Mouse (Mus musculus) neural tube, embryonic 15.5 days (tissue): ENCODE measurements at regions not wholly inside any gene's neighbourhood (a gene's known extent, or its start where the extent isn't known, plus 50 kb on each side); places are given as distances from the start of the nearest gene placed in this dataset.

ENCODE experiments used
- ATAC-seq: fragments of 200-750 bp; cut with Nextera tagmentation; 2 replicates; pipeline ENCODE4 v1.8.0; 2017; ENCODE audit warnings: mild to moderate bottlenecking, moderate TSS enrichment, moderate library complexity; ENCODE audit not compliant: low FRiP score
- H3K27ac ChIP-seq: fragments of 300-500 bp; sonication (generic); replicated peaks from 2 replicates; pipeline ENCODE4 v1.5.1; 2015; ENCODE audit warnings: mild to moderate bottlenecking, inconsistent platforms
- H3K27me3 ChIP-seq: fragments of 300-500 bp; sonication (generic); replicated peaks from 2 replicates; pipeline ENCODE4 v1.6.1; 2015; ENCODE audit warnings: inconsistent platforms
- H3K36me3 ChIP-seq: fragments of 300-500 bp; sonication (generic); 2 replicates; pipeline ENCODE4 v1.6.1; 2015; ENCODE audit warnings: inconsistent platforms
- H3K4me1 ChIP-seq: fragments of 300-500 bp; sonication (generic); 2 replicates; pipeline ENCODE4 v1.6.1; 2015; ENCODE audit warnings: inconsistent platforms
- H3K4me2 ChIP-seq: fragments of 300-500 bp; sonication (generic); 2 replicates; pipeline ENCODE4 v1.6.1; 2015; ENCODE audit warnings: inconsistent platforms, mild to moderate bottlenecking, moderate library complexity
- H3K4me3 ChIP-seq: fragments of 300-500 bp; sonication (generic); replicated peaks from 2 replicates; pipeline ENCODE4 v1.5.1; 2015; ENCODE audit warnings: mild to moderate bottlenecking, inconsistent platforms
- H3K9ac ChIP-seq: fragments of 300-500 bp; sonication (generic); replicated peaks from 2 replicates; pipeline ENCODE4 v1.6.1; 2015; ENCODE audit warnings: mild to moderate bottlenecking, inconsistent platforms
- H3K9me3 ChIP-seq: fragments of 300-500 bp; sonication (generic); replicated peaks from 2 replicates; pipeline ENCODE4 v1.6.1; 2016; ENCODE audit warnings: inconsistent platforms
- WGBS: fragments of 180-500 bp; shearing (Covaris S2); methylation state at CpG from one replicate; pipeline ENCODE4 v1.1.7; 2015; ENCODE audit warnings: mixed read lengths; 5-methylcytosine and 5-hydroxymethylcytosine counted together

- WGBS: 86% methylated on average over 3 of the region's 3 CpGs
- Histone ChIP-seq H3K9me3 (no peaks in the 10 kb centered on the region), H3K36me3 (no peaks in the 10 kb centered on the region), H3K27me3 (no peaks in the 10 kb centered on the region), H3K4me3 (no peak overlapping the region), H3K9ac (no peak overlapping the region), H3K4me1 (no peaks in the 10 kb centered on the region), H3K27ac (no peak overlapping the region), H3K4me2 (no peak overlapping the region)
- ATAC-seq: no peak
Observed at GRCm38 (mm10) chr10:99959279-99959678, 56.2 kb upstream of the Kitl start.

GRCm38 (mm10) chr10:99952486-99952885, 62.9 kb upstream of the Kitl start:
- Histone ChIP-seq H3K9me3 (no peaks in the 10 kb centered on the region), H3K9ac (no peak overlapping the region), H3K27ac (no peak overlapping the region), H3K36me3 (no peaks in the 10 kb centered on the region), H3K4me2 (no peak overlapping the region), H3K27me3 (no peaks in the 10 kb centered on the region), H3K4me1 (no peaks in the 10 kb centered on the region), H3K4me3 (no peak overlapping the region)
- ATAC-seq: no peak
- WGBS: 76% methylated on average over 7 of the region's 7 CpGs

GRCm38 (mm10) chr10:99951718-99952117, 63.7 kb upstream of the Kitl start:
- no peak overlapping the region for H3K9ac ChIP-seq
- H3K4me2 ChIP-seq: no peak overlapping the region
- H3K27me3 ChIP-seq: no peaks in the 10 kb centered on the region
- WGBS: 80% methylated on average over 4 of the region's 4 CpGs
- H3K4me1 ChIP-seq: no peaks in the 10 kb centered on the region
- ATAC-seq: no peak
- H3K4me3 ChIP-seq: no peak overlapping the region
- no peaks in the 10 kb centered on the region for H3K36me3 ChIP-seq
- H3K9me3 ChIP-seq: no peaks in the 10 kb centered on the region
- no peak overlapping the region for H3K27ac ChIP-seq

GRCm38 (mm10) chr10:99951316-99951715, 64.1 kb upstream of the Kitl start:
- H3K27ac ChIP-seq: no peak overlapping the region
- ATAC-seq: no peak
- WGBS: 87% methylated on average over 6 of the region's 6 CpGs

GRCm38 (mm10) chr10:99948740-99949139, 66.7 kb upstream of the Kitl start:
- no peak overlapping the region for H3K27ac ChIP-seq
- H3K36me3 ChIP-seq: no peaks in the 10 kb centered on the region
- no peaks in the 10 kb centered on the region for H3K4me1 ChIP-seq
- no peak overlapping the region for H3K4me2 ChIP-seq
- no peak for ATAC-seq
- H3K4me3 ChIP-seq: no peak overlapping the region
- 91% methylated on average over 3 of the region's 3 CpGs for WGBS
- H3K9me3 ChIP-seq: no peaks in the 10 kb centered on the region
- H3K9ac ChIP-seq: no peak overlapping the region
- H3K27me3 ChIP-seq: no peaks in the 10 kb centered on the region

More at GRCm38 (mm10) chr10:99951316-99951715, 64.1 kb upstream of the Kitl start:
- Histone ChIP-seq H3K4me3 (no peak overlapping the region), H3K9ac (no peak overlapping the region), H3K27me3 (no peaks in the 10 kb centered on the region), H3K4me1 (no peaks in the 10 kb centered on the region), H3K9me3 (no peaks in the 10 kb centered on the region), H3K4me2 (no peak overlapping the region), H3K36me3 (no peaks in the 10 kb centered on the region)

- Histone ChIP-seq H3K9me3 (no peaks in the 10 kb centered on the region), H3K4me2 (no peak overlapping the region), H3K4me1 (no peaks in the 10 kb centered on the region), H3K4me3 (no peak overlapping the region), H3K36me3 (no peaks in the 10 kb centered on the region), H3K9ac (no peak overlapping the region), H3K27ac (no peak overlapping the region), H3K27me3 (no peaks in the 10 kb centered on the region)
- WGBS: 83% methylated on average over 3 of the region's 3 CpGs
- ATAC-seq: no peak
Observed at GRCm38 (mm10) chr10:99945418-99945817, 70.0 kb upstream of the Kitl start.

GRCm38 (mm10) chr10:99941665-99942064, 73.8 kb upstream of the Kitl start:
- ATAC-seq: no peak
- 26% methylated on average over 11 of the region's 11 CpGs for WGBS
- peak overlapping the region; percentile 17; the same call in 1 of the 2 replicates for H3K4me2 ChIP-seq

GRCm38 (mm10) chr10:99938901-99939300, 76.5 kb upstream of the Kitl start:
- no peaks in the 10 kb centered on the region for H3K4me1 ChIP-seq
- no peak overlapping the region for H3K9ac ChIP-seq
- no peak overlapping the region for H3K27ac ChIP-seq
- H3K9me3 ChIP-seq: no peaks in the 10 kb centered on the region
- ATAC-seq: no peak
- H3K27me3 ChIP-seq: no peaks in the 10 kb centered on the region; the same call in 1 of the 2 replicates
- WGBS: 88% methylated on average over 6 of the region's 6 CpGs
- H3K4me2 ChIP-seq: no peak overlapping the region
- H3K36me3 ChIP-seq: no peaks in the 10 kb centered on the region
- no peak overlapping the region for H3K4me3 ChIP-seq

More at GRCm38 (mm10) chr10:99941665-99942064, 73.8 kb upstream of the Kitl start:
- H3K27ac ChIP-seq: no peak overlapping the region
- H3K9me3 ChIP-seq: no peaks in the 10 kb centered on the region
- H3K27me3 ChIP-seq: no peaks in the 10 kb centered on the region; the same call in 1 of the 2 replicates
- no peak overlapping the region for H3K4me3 ChIP-seq
- H3K36me3 ChIP-seq: no peaks in the 10 kb centered on the region
- no peak overlapping the region for H3K9ac ChIP-seq
- no peaks in the 10 kb centered on the region for H3K4me1 ChIP-seq

- Histone ChIP-seq H3K9me3 (no peaks in the 10 kb centered on the region), H3K9ac (no peak overlapping the region), H3K27ac (no peak overlapping the region), H3K27me3 (no peaks in the 10 kb centered on the region; the same call in 1 of the 2 replicates), H3K4me2 (no peak overlapping the region), H3K4me1 (no peaks in the 10 kb centered on the region), H3K4me3 (no peak overlapping the region), H3K36me3 (no peaks in the 10 kb centered on the region)
- WGBS: 89% methylated on average over 1 of the region's 1 CpGs
- ATAC-seq: no peak
Observed at GRCm38 (mm10) chr10:99937921-99938618, 77.4 kb upstream of the Kitl start.

- Histone ChIP-seq H3K27ac (no peak overlapping the region), H3K4me2 (no peak overlapping the region), H3K27me3 (no peaks in the 10 kb centered on the region), H3K9ac (no peak overlapping the region), H3K36me3 (no peaks in the 10 kb centered on the region), H3K9me3 (no peaks in the 10 kb centered on the region), H3K4me1 (no peaks in the 10 kb centered on the region), H3K4me3 (no peak overlapping the region)
- 91% methylated on average over 6 of the region's 6 CpGs for WGBS
- no peak for ATAC-seq
Observed at GRCm38 (mm10) chr10:99929191-99929590, 86.2 kb upstream of the Kitl start.

- H3K9me3 ChIP-seq: no peaks in the 10 kb centered on the region
- H3K4me3 ChIP-seq: no peak overlapping the region
- H3K27me3 ChIP-seq: no peaks in the 10 kb centered on the region
- H3K4me1 ChIP-seq: no peaks in the 10 kb centered on the region
- no peak overlapping the region for H3K4me2 ChIP-seq
- no peak overlapping the region for H3K9ac ChIP-seq
- WGBS: 93% methylated on average over 7 of the region's 7 CpGs
- no peak overlapping the region for H3K27ac ChIP-seq
- no peak for ATAC-seq
- H3K36me3 ChIP-seq: no peaks in the 10 kb centered on the region
Observed at GRCm38 (mm10) chr10:99927913-99928312, 87.5 kb upstream of the Kitl start.

GRCm38 (mm10) chr10:99926327-99926954, 89.0 kb upstream of the Kitl start:
- no peaks in the 10 kb centered on the region for H3K36me3 ChIP-seq
- WGBS: 79% methylated on average over 8 of the region's 8 CpGs
- no peak for ATAC-seq

More at GRCm38 (mm10) chr10:99926327-99926954, 89.0 kb upstream of the Kitl start:
- H3K27me3 ChIP-seq: no peaks in the 10 kb centered on the region
- peaks cover 2% of the 10 kb centered on the region; the same call in 1 of the 2 replicates for H3K4me1 ChIP-seq
- H3K4me3 ChIP-seq: no peak overlapping the region
- H3K27ac ChIP-seq: no peak overlapping the region
- no peaks in the 10 kb centered on the region for H3K9me3 ChIP-seq
- no peak overlapping the region for H3K9ac ChIP-seq
- no peak overlapping the region for H3K4me2 ChIP-seq
